Mouse (Mus musculus): Measurements from ENCODE around the gene Slc46a1.

DNA sequence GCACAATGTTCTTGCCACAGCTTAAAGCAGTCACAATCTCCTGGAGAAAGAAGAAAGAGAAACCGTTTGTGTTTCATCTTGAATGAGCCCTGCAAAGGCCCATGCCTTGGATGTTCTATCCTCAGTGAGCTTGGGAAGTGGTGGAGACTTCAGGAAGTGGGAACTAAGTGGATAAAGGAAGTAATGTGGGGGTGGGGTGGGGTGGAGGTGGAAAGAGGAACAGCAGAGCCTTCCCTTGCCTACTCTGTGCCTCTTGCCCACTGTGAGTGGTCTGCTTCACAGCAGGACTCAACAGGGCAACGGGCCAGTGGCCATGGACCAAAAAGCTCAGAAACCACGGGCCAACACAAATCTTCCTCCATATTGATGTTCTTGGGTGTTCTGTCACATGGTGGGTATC, 9.8 kb downstream of the Slc46a1 start:
- TF ChIP-seq POLR2A (IDR thresholded peaks at IDR 0.05; ENCODE audit: control insufficient read depth, extremely low read depth, insufficient read depth, low read length, poor library complexity) (no peak), CTCF (IDR thresholded peaks at IDR 0.05; ENCODE audit: borderline replicate concordance, control insufficient read depth, extremely low read depth, insufficient read depth, low read length, poor library complexity) (no peak)
